17 mouse cellular contexts compared by ENCODE assay signal in the genomic region with DNA sequence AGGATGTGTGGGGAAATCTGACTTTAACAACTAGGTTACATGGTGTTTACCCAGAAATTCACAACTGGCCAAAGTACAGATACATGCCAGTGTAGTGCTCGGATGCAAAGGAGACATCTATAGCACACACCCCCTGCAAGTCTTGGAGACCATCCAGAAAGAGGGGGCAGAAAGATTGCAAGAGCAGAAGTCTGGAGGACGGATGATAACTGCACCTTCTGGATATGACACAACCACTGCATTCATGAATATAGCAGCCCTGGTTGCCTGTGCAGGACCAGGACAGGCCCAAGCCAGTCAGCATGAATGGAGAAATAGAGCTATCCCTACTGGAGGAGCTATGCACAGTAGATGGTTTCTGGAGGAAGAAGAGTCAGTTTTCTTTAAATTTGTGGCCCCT.
"Had no signal": no experiment of that assay in that cellular context is flagged by ENCODE, and none has a peak within 500 bp of the region (broad histone marks: within the 10 kb centered on the region; RNA-seq: fewer than 3 reads in every experiment).

No protein-coding gene starts in this region.

- H3K9me3 ChIP-seq: liver, embryonic 15.5 days; lung, embryonic 15.5 days; midbrain, embryonic 12.5 days; neural tube, embryonic 12.5 days; stomach, embryonic 15.5 days had no signal

- H3K9ac ChIP-seq: liver, embryonic 15.5 days; liver, postnatal 0 days; lung, embryonic 15.5 days; midbrain, embryonic 12.5 days; neural tube, embryonic 12.5 days; stomach, embryonic 15.5 days had no signal

- DNase-seq: liver, postnatal 0 days; lung, adult 2 months; lung, postnatal 14 days; lung, postnatal 36 days; midbrain, embryonic 14.5 days; thymus, adult 2 months; thymus, postnatal 25 days; thymus, postnatal 4 days had no signal

- H3K4me3 ChIP-seq: liver, embryonic 15.5 days; lung, embryonic 15.5 days; megakaryocyte, embryonic 14.5 days; midbrain, embryonic 12.5 days; myocyte; neural tube, embryonic 12.5 days; stomach, embryonic 15.5 days had no signal

- H3K27ac ChIP-seq: liver, embryonic 15.5 days; lung, embryonic 15.5 days; macrophage; midbrain, embryonic 12.5 days; neural tube, embryonic 12.5 days; stomach, embryonic 15.5 days; stomach, postnatal 0 days had no signal

- H3K36me3 ChIP-seq: liver, embryonic 15.5 days; lung, embryonic 15.5 days; midbrain, embryonic 12.5 days; neural tube, embryonic 12.5 days; stomach, embryonic 15.5 days had no signal

- H3K27me3 ChIP-seq: liver, embryonic 15.5 days; lung, embryonic 15.5 days; midbrain, embryonic 12.5 days; neural tube, embryonic 12.5 days; stomach, embryonic 15.5 days had no signal

- H3K4me1 ChIP-seq: liver, embryonic 15.5 days had no signal
